Mouse (Mus musculus) urinary bladder, postnatal 4 days (tissue): ENCODE results near the gene Lyzl6.

Experiments used
- DNase-seq, 2 experiments: peaks; one replicate each; pipeline ENCODE4 v3.0.0; 2021 to 2022; ENCODE audit warnings: low spot score in 2 of 2

Gene Lyzl6

GRCm38 (mm10) chr11:103645731-103646130 lies 7.0 kb upstream of the Lyzl6 start:
- no peak for DNase-seq

- peak in 1 of 2 experiments; percentile 30 for DNase-seq
Measured at GRCm38 (mm10) chr11:103643211-103643610, 4.5 kb upstream of the Lyzl6 start.

GRCm38 (mm10) chr11:103639407-103639946 lies 787 bp upstream of the Lyzl6 start:
- peak in 1 of 2 experiments; percentile 58 for DNase-seq

- DNase-seq = peak in 1 of 2 experiments; percentile 53
Measured at GRCm38 (mm10) chr11:103636261-103636660, 2.4 kb downstream of the Lyzl6 start.

GRCm38 (mm10) chr11:103635481-103635880 lies 3.2 kb downstream of the Lyzl6 start:
- DNase-seq = peak in 1 of 2 experiments; percentile 20

- peak in 1 of 2 experiments; percentile 55 for DNase-seq
Measured at GRCm38 (mm10) chr11:103634806-103635205, 3.9 kb downstream of the Lyzl6 start.

- DNase-seq = peak; percentile 15 to 49
Measured at GRCm38 (mm10) chr11:103627453-103627852, 11.2 kb downstream of the Lyzl6 start.

- DNase-seq = no peak
Measured at GRCm38 (mm10) chr11:103621040-103621439, 17.6 kb downstream of the Lyzl6 start, which contains the start of gene Gm884. Gm884 (minus strand) TSS chr11:103621140.

- DNase-seq = no peak
Measured at GRCm38 (mm10) chr11:103610772-103611171, 27.9 kb downstream of the Lyzl6 start.

- no peak for DNase-seq
Measured at GRCm38 (mm10) chr11:103606611-103607010, 32.1 kb downstream of the Lyzl6 start.
